9 mouse cellular contexts compared by ENCODE assay signal in the genomic region with DNA sequence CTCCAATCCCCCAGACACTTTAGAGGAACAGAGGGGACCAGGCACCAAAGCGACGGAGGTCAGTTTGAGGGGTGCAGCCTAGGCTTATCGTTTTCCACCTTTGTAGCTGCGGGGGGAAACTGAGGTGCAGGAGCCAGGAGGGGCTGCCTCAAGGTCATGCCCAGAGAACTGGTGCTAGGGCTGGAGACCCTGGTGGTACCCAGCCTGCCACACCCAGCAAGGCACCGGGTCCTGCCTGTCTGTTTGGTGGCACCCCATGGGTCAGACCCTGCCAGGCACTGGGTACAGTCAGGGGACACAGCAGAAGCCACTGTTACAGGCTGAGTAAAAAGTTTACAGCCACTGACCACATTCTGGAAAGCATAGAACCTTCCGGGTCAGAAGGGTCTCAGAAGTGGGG. TPM values are rescaled to one million over a fixed set of nuclear protein-coding genes. Genes with fewer than 3 reads are reported as not detected.
DNase-seq lines count a peak whose midpoint lies in the region; ATAC-seq and TF ChIP-seq lines count a peak whose summit lies in the region.
"Had no signal": no experiment of that assay in that cellular context is flagged by ENCODE, and none has a peak within 500 bp of the region (broad histone marks: within the 10 kb centered on the region; RNA-seq: fewer than 3 reads in every experiment).

No protein-coding gene starts in this region.

- no peaks in the 10 kb centered on the region for H3K36me3 ChIP-seq in heart, embryonic 12.5 days
- peaks cover 10% of the 10 kb centered on the region; the same call in 1 of the 2 replicates for H3K36me3 ChIP-seq in E14TG2a.4 (ENCODE audit: insufficient read depth, low read length)
- H3K36me3 ChIP-seq in forebrain, embryonic 14.5 days (ENCODE audit: control insufficient read depth, insufficient read depth, low read length): peaks cover 15% of the 10 kb centered on the region
- H3K36me3 ChIP-seq in liver, embryonic 13.5 days: no peaks in the 10 kb centered on the region

- peaks cover 23% of the 10 kb centered on the region for H3K27me3 ChIP-seq in heart, embryonic 12.5 days (replicated peaks)
- peaks cover 64% of the 10 kb centered on the region for H3K27me3 ChIP-seq in E14TG2a.4 (ENCODE audit: insufficient read depth, low read length)
- H3K27me3 ChIP-seq in forebrain, embryonic 14.5 days (replicated peaks; ENCODE audit: control insufficient read depth, insufficient read depth, low read length): no peaks in the 10 kb centered on the region
- H3K27me3 ChIP-seq in liver, embryonic 13.5 days: peaks cover 82% of the 10 kb centered on the region

- H3K4me3 ChIP-seq in heart, embryonic 12.5 days: peak overlapping the region; percentile 74
- peak overlapping the region; percentile 82 for H3K4me3 ChIP-seq in E14TG2a.4 (replicated peaks; ENCODE audit: low read length)
- H3K4me3 ChIP-seq in forebrain, embryonic 14.5 days (ENCODE audit: low read depth, low read length): peak overlapping the region; percentile 81
- peak overlapping the region; percentile 60; the same call in 1 of the 2 replicates for H3K4me3 ChIP-seq in liver, embryonic 13.5 days (replicated peaks)

- intact Hi-C loops in heart, postnatal 10 days (cut with DNase I): no loop called here

- H3K9me3 ChIP-seq in heart, embryonic 12.5 days (replicated peaks): no peaks in the 10 kb centered on the region
- no peaks in the 10 kb centered on the region for H3K9me3 ChIP-seq in E14TG2a.4 (ENCODE audit: low read length)
- H3K9me3 ChIP-seq in forebrain, embryonic 14.5 days (replicated peaks; ENCODE audit: control insufficient read depth, low read length): no peaks in the 10 kb centered on the region
- H3K9me3 ChIP-seq in liver, embryonic 13.5 days (replicated peaks): no peaks in the 10 kb centered on the region

- WGBS in heart, embryonic 12.5 days: 58% methylated on average over 6 of the region's 6 CpGs
- 54% methylated on average over 6 of the region's 6 CpGs for WGBS in forebrain, embryonic 14.5 days
- 45% methylated on average over 6 of the region's 6 CpGs for WGBS in liver, embryonic 13.5 days (ENCODE audit: insufficient replicate concordance)

- TF ChIP-seq CTCF in E14TG2a.4 (conservative IDR thresholded peaks at IDR 0.05; ENCODE audit: low read length): no peak

- no peak overlapping the region for H3K27ac ChIP-seq in heart, embryonic 12.5 days (ENCODE audit: poor library complexity, severe bottlenecking)
- H3K27ac ChIP-seq in forebrain, embryonic 14.5 days (ENCODE audit: low read depth, low read length): no peak overlapping the region
- H3K27ac ChIP-seq in liver, embryonic 13.5 days: no peak overlapping the region

- no peak for ATAC-seq in heart, embryonic 12.5 days (ENCODE audit: insufficient number of reproducible peaks, low FRiP score)
- ATAC-seq in forebrain, embryonic 14.5 days: no peak
- no peak for ATAC-seq in liver, embryonic 13.5 days (ENCODE audit: low read depth)

- peaks cover 31% of the 10 kb centered on the region for H3K4me1 ChIP-seq in heart, embryonic 12.5 days (replicated peaks)
- peaks cover 43% of the 10 kb centered on the region for H3K4me1 ChIP-seq in E14TG2a.4 (replicated peaks; ENCODE audit: low read depth, low read length)
- H3K4me1 ChIP-seq in forebrain, embryonic 14.5 days (ENCODE audit: control insufficient read depth, insufficient read depth, low read length): peaks cover 13% of the 10 kb centered on the region
- H3K4me1 ChIP-seq in liver, embryonic 13.5 days (replicated peaks): peaks cover 14% of the 10 kb centered on the region

- peak overlapping the region; percentile 77 for H3K9ac ChIP-seq in heart, embryonic 12.5 days
- peak overlapping the region; percentile 97 for H3K9ac ChIP-seq in forebrain, embryonic 14.5 days (ENCODE audit: low read length)
- H3K9ac ChIP-seq in liver, embryonic 13.5 days: no peak overlapping the region

- H3K4me2 ChIP-seq in heart, embryonic 12.5 days: peak overlapping the region; percentile 73
- H3K4me2 ChIP-seq in forebrain, embryonic 14.5 days (ENCODE audit: low read length): peak overlapping the region; percentile 89
- peak overlapping the region; percentile 73 for H3K4me2 ChIP-seq in liver, embryonic 13.5 days

- no peak for DNase-seq in heart, postnatal 10 days
- DNase-seq in forebrain, embryonic 14.5 days (ENCODE audit: low spot score): no peak
- no peak for DNase-seq in liver, embryonic 13.5 days
- DNase-seq in T-cell, adult 2 months (ENCODE audit: low spot score): no peak
- no peak for DNase-seq in thymus, postnatal 0 days (ENCODE audit: low spot score)
- no peak for DNase-seq in cerebellum, adult 11 months
- DNase-seq: spleen, adult 18-20 months had no signal

RNA-seq across cellular contexts. Expression of a gene that starts 1.0 kb away (rescaled TPM):
- 16.6 and 17.2 TPM in 2 replicates for polyA plus RNA-seq in heart, embryonic 12.5 days (2016; fragmentation: Nextera tagmentation; extraction: Ambion mirVana)
- total RNA-seq in heart, postnatal 10 days (2021): 1 to 10 TPM; 1.4 to 1.7 TPM
- polyA plus RNA-seq in forebrain, embryonic 14.5 days (2014; fragmentation: Nextera tagmentation; extraction: Ambion mirVana): 14.5 and 20.6 TPM in 2 replicates
- polyA plus RNA-seq in liver, embryonic 13.5 days (2015; fragmentation: Nextera tagmentation; extraction: Ambion mirVana): 0.98 and 1.1 TPM in 2 replicates
- 1.2 and 1.6 TPM in 2 replicates for polyA plus RNA-seq in thymus, postnatal 0 days (2015; fragmentation: Nextera tagmentation; extraction: Ambion mirVana)

RNA-seq across cellular contexts. Expression of a gene that starts 7.5 kb away (rescaled TPM):
- 10.4 and 11.7 TPM in 2 replicates for polyA plus RNA-seq in heart, embryonic 12.5 days (2016; fragmentation: Nextera tagmentation; extraction: Ambion mirVana)
- total RNA-seq in heart, postnatal 10 days (2021): 1 to 10 TPM; 3.1 to 3.4 TPM
- 7.2 and 9.0 TPM in 2 replicates for polyA plus RNA-seq in forebrain, embryonic 14.5 days (2014; fragmentation: Nextera tagmentation; extraction: Ambion mirVana)
- polyA plus RNA-seq in liver, embryonic 13.5 days (2015; fragmentation: Nextera tagmentation; extraction: Ambion mirVana): 14.8 and 15.1 TPM in 2 replicates
- 15.3 and 15.4 TPM in 2 replicates for polyA plus RNA-seq in thymus, postnatal 0 days (2015; fragmentation: Nextera tagmentation; extraction: Ambion mirVana)

RNA-seq across cellular contexts. Expression of a gene that starts 14.5 kb away (rescaled TPM):
- polyA plus RNA-seq in heart, embryonic 12.5 days (2016; fragmentation: Nextera tagmentation; extraction: Ambion mirVana): 110 and 118 TPM in 2 replicates
- total RNA-seq in heart, postnatal 10 days (2021): 100 to 1,000 TPM; 113 to 134 TPM
- 239 and 266 TPM in 2 replicates for polyA plus RNA-seq in forebrain, embryonic 14.5 days (2014; fragmentation: Nextera tagmentation; extraction: Ambion mirVana)
- polyA plus RNA-seq in liver, embryonic 13.5 days (2015; fragmentation: Nextera tagmentation; extraction: Ambion mirVana): 19.5 and 21.9 TPM in 2 replicates
- 226 and 376 TPM in 2 replicates for polyA plus RNA-seq in thymus, postnatal 0 days (2015; fragmentation: Nextera tagmentation; extraction: Ambion mirVana)

RNA-seq across cellular contexts. Expression of a gene that starts 32.2 kb away (rescaled TPM):
- 25.9 and 28.9 TPM in 2 replicates for polyA plus RNA-seq in heart, embryonic 12.5 days (2016; fragmentation: Nextera tagmentation; extraction: Ambion mirVana)
- total RNA-seq in heart, postnatal 10 days (2021): 100 to 1,000 TPM; 132 to 190 TPM
- 67.0 and 73.6 TPM in 2 replicates for polyA plus RNA-seq in forebrain, embryonic 14.5 days (2014; fragmentation: Nextera tagmentation; extraction: Ambion mirVana)
- 3.0 and 3.3 TPM in 2 replicates for polyA plus RNA-seq in liver, embryonic 13.5 days (2015; fragmentation: Nextera tagmentation; extraction: Ambion mirVana)
- 13.1 and 18.8 TPM in 2 replicates for polyA plus RNA-seq in thymus, postnatal 0 days (2015; fragmentation: Nextera tagmentation; extraction: Ambion mirVana)

RNA-seq across cellular contexts. Expression of a gene that starts 39.7 kb away (rescaled TPM):
- 1.7 and 3.6 TPM in 2 replicates for polyA plus RNA-seq in heart, embryonic 12.5 days (2016; fragmentation: Nextera tagmentation; extraction: Ambion mirVana)
- total RNA-seq in heart, postnatal 10 days (2021): 1 to 10 TPM; 3.2 to 4.1 TPM
- 41.0 and 42.4 TPM in 2 replicates for polyA plus RNA-seq in forebrain, embryonic 14.5 days (2014; fragmentation: Nextera tagmentation; extraction: Ambion mirVana)
- 0.54 and 0.69 TPM in 2 replicates for polyA plus RNA-seq in liver, embryonic 13.5 days (2015; fragmentation: Nextera tagmentation; extraction: Ambion mirVana)
- polyA plus RNA-seq in thymus, postnatal 0 days (2015; fragmentation: Nextera tagmentation; extraction: Ambion mirVana): 3.5 and 4.3 TPM in 2 replicates
